Mouse (Mus musculus): ENCODE measurements at regions not wholly inside any gene's neighbourhood (a gene's known extent, or its start where the extent isn't known, plus 50 kb on each side); places are given as distances from the start of the nearest gene placed in this dataset.

DNA sequence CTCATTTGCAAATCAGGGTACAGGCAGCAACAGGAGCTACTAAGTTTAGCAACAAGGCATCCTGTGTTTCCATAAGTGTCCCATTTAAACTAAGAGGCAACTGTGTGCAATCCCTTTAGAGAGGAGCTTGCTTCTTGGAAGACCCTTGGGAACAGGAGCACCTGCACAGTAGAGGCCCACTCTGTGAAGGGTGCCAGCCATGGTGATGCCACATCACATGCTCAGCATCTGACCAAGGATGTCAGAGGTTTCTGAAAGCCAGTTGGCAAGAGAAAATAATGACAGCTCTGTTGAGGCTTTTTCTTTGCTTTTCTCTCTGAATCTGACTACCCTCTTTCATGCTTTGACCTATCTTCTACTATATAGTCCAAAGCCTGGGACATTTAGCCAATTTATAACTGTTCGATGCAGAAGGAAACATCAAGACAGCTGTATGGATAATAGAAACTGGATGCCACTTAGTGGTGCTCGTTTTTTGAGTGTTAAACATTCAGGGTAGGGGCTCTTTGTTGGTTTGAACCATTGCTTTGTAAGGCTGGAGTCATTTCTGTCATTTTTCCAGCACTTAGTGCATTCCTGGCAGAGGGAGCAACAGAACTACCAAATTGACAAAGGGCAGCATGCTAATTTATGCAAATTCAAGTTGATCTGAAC is 193.9 kb downstream of the Hdgfl1 start:
- TF ChIP-seq CTCF (IDR thresholded peaks at IDR 0.05; ENCODE audit: low read depth, low read length) (no peak), POLR2A (IDR thresholded peaks at IDR 0.05; ENCODE audit: borderline replicate concordance, low read depth, low read length) (no peak)

Measured in bone marrow macrophage, adult 2 months (primary cell).